Mouse (Mus musculus): Measurements from ENCODE around the gene Ltbp1. TPM values are rescaled to one million over a fixed set of nuclear protein-coding genes. Genes with fewer than 3 reads are reported as not detected.

Ltbp1 gene
- total and polyA plus RNA-seq, 3 experiments = 0.01 to 0.04 TPM; not detected in 1

DNA sequence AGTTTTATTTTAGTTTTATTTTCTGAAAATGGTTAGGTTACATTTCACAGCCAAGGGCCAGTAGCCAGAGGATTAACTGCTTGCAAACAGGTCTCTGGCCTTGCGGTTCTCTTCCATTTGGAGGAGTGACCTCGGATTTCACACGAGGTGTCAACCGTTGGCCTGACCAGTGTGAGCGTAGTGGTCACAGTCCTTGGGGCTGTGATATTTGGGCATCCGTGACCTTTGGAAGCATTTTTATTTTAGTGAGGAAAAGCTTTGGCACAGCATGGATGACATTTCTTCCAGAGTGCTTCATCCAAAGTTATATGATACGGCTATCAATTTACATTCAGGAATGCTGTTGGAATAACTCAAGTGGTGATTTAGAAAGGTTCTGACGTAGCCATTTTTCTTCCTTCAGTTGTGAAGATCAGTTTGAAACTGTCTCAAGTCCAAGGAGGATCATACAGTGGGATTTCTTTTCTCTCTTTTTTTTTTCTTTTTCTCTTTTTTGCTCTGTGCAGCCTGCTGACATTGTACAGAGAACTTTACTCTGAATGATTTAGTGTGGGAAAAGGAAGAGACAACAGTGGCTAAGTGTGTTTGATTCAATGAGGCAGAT is 44.1 kb downstream of the Ltbp1 start:
- Histone ChIP-seq H3K27ac (ENCODE audit: control insufficient read depth, low read depth, low read length) (no peak overlapping the region), H3K79me2 (ENCODE audit: control insufficient read depth, insufficient read depth, low read length, poor library complexity) (no peaks in the 10 kb centered on the region), H3K4me1 (ENCODE audit: control insufficient read depth in 1 of 2, insufficient read depth in 2 of 2, low read length in 2 of 2) (no peaks in the 10 kb centered on the region), H3K9ac (ENCODE audit: control insufficient read depth, low read depth, low read length, poor library complexity, severe bottlenecking) (no peak overlapping the region), H3K36me3 (ENCODE audit: control insufficient read depth in 1 of 2, insufficient read depth in 2 of 2, low read length in 2 of 2) (no peaks in the 10 kb centered on the region), H3K27me3 (ENCODE audit: control insufficient read depth in 1 of 2, insufficient read depth in 2 of 2, low read length in 2 of 2) (peaks cover 0 to 3% of the 10 kb centered on the region in 2 experiments; a peak in 2 of 4 replicates), H3K9me3 (replicated peaks; ENCODE audit: insufficient read depth, low read length) (no peaks in the 10 kb centered on the region), H3K4me3 (ENCODE audit: control insufficient read depth in 1 of 2, insufficient read depth in 1 of 2, low read depth in 2 of 2, low read length in 2 of 2) (no peak overlapping the region)
- no peak for DNase-seq (ENCODE audit: low read depth, low spot score)
- TF ChIP-seq ETS1 (IDR thresholded peaks at IDR 0.05; ENCODE audit: low read depth, low read length) (no peak), MEF2A (IDR thresholded peaks at IDR 0.05; ENCODE audit: extremely low read depth, insufficient replicate concordance, low read depth, low read length, poor library complexity, severe bottlenecking) (no peak), CHD2 (IDR thresholded peaks at IDR 0.05; ENCODE audit: low read length) (no peak)

DNA sequence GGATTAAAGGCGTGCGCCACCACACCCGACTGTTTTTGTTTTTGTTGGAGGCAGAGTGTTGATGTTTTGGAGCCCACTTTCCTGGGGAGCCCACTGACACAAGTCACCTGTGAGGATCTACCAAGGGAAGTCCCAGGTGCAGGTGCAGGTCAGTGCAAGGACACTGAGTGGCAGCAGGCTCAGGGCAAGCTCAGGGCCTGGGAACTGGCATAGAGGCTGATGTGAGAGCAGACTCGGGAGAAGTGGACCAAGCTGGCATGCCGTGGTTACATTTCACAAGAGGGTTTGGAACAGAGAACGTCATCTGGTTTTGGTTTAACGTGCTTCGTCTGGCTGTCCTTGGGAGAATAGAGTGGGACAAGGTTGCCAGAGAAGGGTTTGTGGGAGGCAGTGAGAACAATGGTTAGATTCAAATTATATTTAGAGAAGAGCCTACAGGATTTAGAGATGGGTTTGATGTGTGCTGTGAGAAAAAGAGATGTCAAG is 46.1 kb downstream of the Ltbp1 start:
- Histone ChIP-seq H3K4me3 (ENCODE audit: control insufficient read depth in 1 of 2, insufficient read depth in 1 of 2, low read depth in 2 of 2, low read length in 2 of 2) (no peak overlapping the region), H3K36me3 (ENCODE audit: control insufficient read depth in 1 of 2, insufficient read depth in 2 of 2, low read length in 2 of 2) (no peaks in the 10 kb centered on the region), H3K9ac (ENCODE audit: control insufficient read depth, low read depth, low read length, poor library complexity, severe bottlenecking) (no peak overlapping the region), H3K9me3 (replicated peaks; ENCODE audit: insufficient read depth, low read length) (no peaks in the 10 kb centered on the region), H3K79me2 (ENCODE audit: control insufficient read depth, insufficient read depth, low read length, poor library complexity) (no peaks in the 10 kb centered on the region), H3K27me3 (ENCODE audit: control insufficient read depth in 1 of 2, insufficient read depth in 2 of 2, low read length in 2 of 2) (peaks cover 0 to 3% of the 10 kb centered on the region in 2 experiments; a peak in 1 of 4 replicates), H3K4me1 (ENCODE audit: control insufficient read depth in 1 of 2, insufficient read depth in 2 of 2, low read length in 2 of 2) (no peaks in the 10 kb centered on the region), H3K27ac (ENCODE audit: control insufficient read depth, low read depth, low read length) (no peak overlapping the region)
- DNase-seq (ENCODE audit: low read depth, low spot score) = no peak
- no peak for TF ChIP-seq HCFC1 (IDR thresholded peaks at IDR 0.05; ENCODE audit: low read depth, low read length)

DNA sequence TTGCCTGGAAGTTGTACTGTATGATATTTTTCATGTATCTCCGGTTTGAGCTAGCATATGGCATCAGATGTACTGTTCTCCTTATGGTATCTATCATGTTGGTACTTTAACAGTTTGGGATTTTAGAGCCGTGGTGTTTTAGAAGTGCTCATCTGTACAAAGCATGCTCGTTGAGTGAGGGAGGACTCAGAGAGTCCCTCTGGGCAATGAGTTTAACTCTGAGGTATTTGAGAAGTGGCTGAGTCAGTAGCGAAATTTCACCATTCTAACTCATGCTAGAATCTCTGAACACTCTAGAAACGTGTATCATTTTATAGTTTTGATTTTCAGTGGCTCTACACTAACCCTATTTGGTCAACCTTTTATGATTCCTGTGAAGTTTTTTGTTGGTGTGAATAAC is 49.9 kb downstream of the Ltbp1 start:
- H3K9ac ChIP-seq (ENCODE audit: control insufficient read depth, low read depth, low read length, poor library complexity, severe bottlenecking) = no peak overlapping the region
- DNase-seq (ENCODE audit: low read depth, low spot score) = no peak
- no peak for TF ChIP-seq ZNF384 (IDR thresholded peaks at IDR 0.05; ENCODE audit: low read depth, low read length)
- TF ChIP-seq MEF2A (IDR thresholded peaks at IDR 0.05; ENCODE audit: extremely low read depth, insufficient replicate concordance, low read depth, low read length, poor library complexity, severe bottlenecking) = no peak
- no peak for TF ChIP-seq TBP (IDR thresholded peaks at IDR 0.05; ENCODE audit: low read depth, low read length)
- no peak for TF ChIP-seq ZC3H11A (IDR thresholded peaks at IDR 0.05; ENCODE audit: low read depth, low read length)
- no peak for TF ChIP-seq POLR2AphosphoS2 (IDR thresholded peaks at IDR 0.05; ENCODE audit: low read length)
- TF ChIP-seq USF2 (IDR thresholded peaks at IDR 0.05; ENCODE audit: borderline replicate concordance in 1 of 2, insufficient read depth in 1 of 2, low read depth in 1 of 2, low read length in 2 of 2) = no peak
- TF ChIP-seq NELFE (IDR thresholded peaks at IDR 0.05; ENCODE audit: low read depth, low read length) = no peak
- TF ChIP-seq NRF1 (IDR thresholded peaks at IDR 0.05; ENCODE audit: insufficient read depth, low read depth, low read length, poor library complexity, severe bottlenecking) = no peak
- no peak for TF ChIP-seq TAL1 (IDR thresholded peaks at IDR 0.05; ENCODE audit: low read length)
- no peak for TF ChIP-seq RAD21 (IDR thresholded peaks at IDR 0.05; ENCODE audit: low read depth, low read length)
- no peak for TF ChIP-seq CHD1 (IDR thresholded peaks at IDR 0.05; ENCODE audit: low read depth, low read length)
- TF ChIP-seq MXI1 (IDR thresholded peaks at IDR 0.05; ENCODE audit: low read depth, low read length) = no peak
- TF ChIP-seq ELF1 (IDR thresholded peaks at IDR 0.05; ENCODE audit: low read depth, low read length) = no peak
- no peak for TF ChIP-seq ZKSCAN1 (IDR thresholded peaks at IDR 0.05; ENCODE audit: low read depth, low read length)
- TF ChIP-seq POLR2A (IDR thresholded peaks at IDR 0.05; ENCODE audit: control insufficient read depth in 1 of 2, insufficient read depth in 1 of 2, low read depth in 1 of 2, low read length in 2 of 2, poor library complexity in 1 of 2) = no peak
- no peak for TF ChIP-seq JUND (IDR thresholded peaks at IDR 0.05; ENCODE audit: low read depth, low read length)
- no peak for TF ChIP-seq MAFK (IDR thresholded peaks at IDR 0.05; ENCODE audit: borderline replicate concordance, low read depth, low read length)
- TF ChIP-seq MYC (IDR thresholded peaks at IDR 0.05; ENCODE audit: low read depth, low read length) = no peak
- H3K4me1 ChIP-seq (ENCODE audit: control insufficient read depth in 1 of 2, insufficient read depth in 2 of 2, low read length in 2 of 2) = no peaks in the 10 kb centered on the region
- H3K27me3 ChIP-seq (ENCODE audit: control insufficient read depth in 1 of 2, insufficient read depth in 2 of 2, low read length in 2 of 2) = peaks cover 0 to 5% of the 10 kb centered on the region in 2 experiments; a peak in 1 of 4 replicates
- no peak overlapping the region for H3K4me3 ChIP-seq (ENCODE audit: control insufficient read depth in 1 of 2, insufficient read depth in 1 of 2, low read depth in 2 of 2, low read length in 2 of 2)
- H3K9me3 ChIP-seq (replicated peaks; ENCODE audit: insufficient read depth, low read length) = no peaks in the 10 kb centered on the region
- no peaks in the 10 kb centered on the region for H3K36me3 ChIP-seq (ENCODE audit: control insufficient read depth in 1 of 2, insufficient read depth in 2 of 2, low read length in 2 of 2)
- H3K27ac ChIP-seq (ENCODE audit: control insufficient read depth, low read depth, low read length) = no peak overlapping the region
- H3K79me2 ChIP-seq (ENCODE audit: control insufficient read depth, insufficient read depth, low read length, poor library complexity) = no peaks in the 10 kb centered on the region

Measured in MEL (cell line).